Mouse (Mus musculus) MEL (cell line): ENCODE measurements around the gene Yrdc.

Experiments used
- CTCF ChIP-seq, 3 experiments: IDR thresholded peaks in 2 of 3; conservative IDR thresholded peaks in 1 of 3; 2 replicates each; pipeline ENCODE4 v1.5.1; 2011 to 2012; ENCODE audit warnings: low read length in 3 of 3, low read depth in 2 of 3, mild to moderate bottlenecking in 2 of 3, improper control_type of control experiment in 1 of 3, inconsistent platforms in 1 of 3, mixed read lengths in 1 of 3, moderate library complexity in 1 of 3; ENCODE audit not compliant: control insufficient read depth in 1 of 3, insufficient read depth in 1 of 3, poor library complexity in 1 of 3, severe bottlenecking in 1 of 3
- HCFC1 ChIP-seq: IDR thresholded peaks from 2 replicates; pipeline ENCODE4 v1.6.1; 2012; ENCODE audit warnings: low read depth, mild to moderate bottlenecking, inconsistent platforms, low read length, improper control_type of control experiment, moderate library complexity
- POLR2A ChIP-seq, 2 experiments: IDR thresholded peaks; 2 replicates each; pipeline ENCODE4 v1.6.1; 2011 to 2012; ENCODE audit warnings: low read length in 2 of 2, mild to moderate bottlenecking in 2 of 2, control low read depth in 1 of 2, improper control_type of control experiment in 1 of 2, low read depth in 1 of 2, moderate library complexity in 1 of 2; ENCODE audit not compliant: control insufficient read depth in 1 of 2, insufficient read depth in 1 of 2, poor library complexity in 1 of 2
- USF1 ChIP-seq: IDR thresholded peaks from 2 replicates; pipeline ENCODE4 v1.6.1; 2014; ENCODE audit warnings: low read depth, mild to moderate bottlenecking, inconsistent platforms, low read length, improper control_type of control experiment, moderate library complexity

DNA sequence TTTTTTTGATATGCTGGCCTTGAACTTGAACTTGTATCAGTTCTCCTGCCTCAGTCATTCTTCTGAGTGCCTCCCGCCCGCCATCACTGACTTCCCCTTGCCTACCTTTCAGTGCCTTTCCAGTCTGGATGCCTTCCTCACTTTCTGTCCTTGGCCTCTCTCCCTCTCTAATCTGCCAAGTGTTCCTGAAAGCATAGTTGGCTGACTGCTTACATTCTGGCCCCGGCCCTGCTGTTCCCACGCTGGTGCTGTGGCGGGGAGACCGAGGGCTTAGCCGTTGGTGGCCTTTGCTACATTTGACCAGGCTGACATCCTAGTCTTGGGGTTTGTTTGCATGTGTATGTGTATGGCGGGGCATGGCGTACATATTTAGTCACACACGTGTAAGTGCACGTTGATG, 34.6 kb upstream of the Yrdc start:
- no peak for TF ChIP-seq CTCF (IDR thresholded peaks at IDR 0.05 in 2 of 3, conservative IDR thresholded peaks at IDR 0.05 in 1 of 3; ENCODE audit: control insufficient read depth in 1 of 3, insufficient read depth in 1 of 3, low read depth in 2 of 3, low read length in 3 of 3, poor library complexity in 1 of 3, severe bottlenecking in 1 of 3)
- TF ChIP-seq POLR2A (IDR thresholded peaks at IDR 0.05; ENCODE audit: control insufficient read depth in 1 of 2, insufficient read depth in 1 of 2, low read depth in 1 of 2, low read length in 2 of 2, poor library complexity in 1 of 2): no peak
- TF ChIP-seq HCFC1: no peak
- no peak for TF ChIP-seq USF1
